Mouse (Mus musculus) layer of hippocampus, adult 9-10 months (tissue): Measurements from ENCODE around the gene Rpsa.

ENCODE experiments used
- DNase-seq: peaks from one replicate; pipeline ENCODE4 v3.0.0; 2022; ENCODE audit warnings: low spot score

Gene Rpsa

DNA sequence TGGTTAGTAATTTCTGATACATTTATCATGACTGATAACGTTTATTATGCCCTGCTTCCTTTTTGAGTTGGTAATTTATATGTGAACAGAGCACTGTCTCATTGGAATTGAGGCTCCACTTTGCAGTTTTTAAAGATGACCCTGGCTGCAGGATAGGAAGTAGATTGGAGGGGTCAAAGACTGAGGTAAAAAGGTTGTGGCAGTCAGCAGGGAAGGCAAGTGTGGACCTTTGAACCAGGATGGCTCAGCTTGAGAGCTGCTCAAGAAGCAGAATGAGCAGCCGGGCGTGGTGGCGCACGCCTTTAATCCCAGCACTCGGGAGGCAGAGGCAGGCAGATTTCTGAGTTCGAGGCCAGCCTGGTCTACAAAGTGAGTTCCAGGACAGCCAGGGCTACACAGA is 14.0 kb upstream of the Rpsa start:
- DNase-seq, result no peak

DNA sequence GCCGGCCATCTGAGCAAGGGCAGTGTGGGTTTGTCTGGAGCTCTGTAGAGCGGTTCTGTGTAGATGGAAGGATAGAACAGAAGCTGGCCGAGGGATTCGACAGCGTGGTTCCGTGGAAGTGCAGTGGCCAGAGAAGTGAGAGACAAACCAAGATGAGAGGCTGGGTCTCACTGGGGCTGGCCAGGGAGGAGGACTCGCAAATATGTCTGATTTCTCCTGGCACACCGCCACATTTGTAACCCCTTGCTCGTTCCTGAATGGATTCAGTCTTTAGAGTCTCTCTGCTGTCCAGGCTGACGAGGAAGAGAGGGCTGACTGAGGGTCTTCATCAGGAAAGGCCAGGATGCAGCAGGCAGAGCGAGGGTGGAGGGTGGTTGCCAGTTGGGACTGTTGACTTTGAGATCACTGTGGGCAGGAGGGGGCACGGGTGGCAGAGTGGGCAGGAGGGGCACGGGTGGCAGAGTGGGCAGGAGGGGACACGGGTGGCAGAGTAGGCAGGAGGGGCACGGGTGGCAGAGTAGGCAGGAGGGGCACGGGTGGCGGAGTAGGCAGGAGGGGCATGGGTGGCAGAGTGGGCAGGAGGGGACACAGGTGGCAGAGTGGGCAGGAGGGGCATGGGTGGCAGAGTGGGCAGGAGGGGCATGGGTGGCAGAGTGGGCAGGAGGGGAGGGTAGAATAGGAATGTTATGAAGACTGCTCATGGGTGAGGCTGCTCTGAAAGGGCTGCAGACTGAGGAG is 13.3 kb upstream of the Rpsa start:
- DNase-seq, result no peak

DNA sequence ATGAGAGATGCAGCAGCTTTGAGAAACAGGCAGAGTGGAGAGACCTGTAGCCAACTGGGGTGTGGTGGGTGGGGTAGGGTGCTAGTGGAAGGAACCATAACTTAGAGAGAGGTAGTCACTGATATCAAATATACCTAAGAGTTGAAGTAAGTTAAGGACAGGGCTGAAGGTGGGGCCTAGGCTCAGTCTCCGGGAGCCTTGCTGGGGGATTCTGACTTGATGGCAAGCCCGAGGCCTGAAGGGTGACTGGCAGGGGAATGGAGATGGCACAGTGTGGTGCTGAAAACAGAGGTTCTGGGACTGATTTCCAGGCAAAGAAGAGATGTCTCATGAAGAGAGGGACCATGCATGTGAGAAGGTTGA is 12.7 kb upstream of the Rpsa start:
- no peak for DNase-seq

GRCm38 (mm10) chr9:120115580-120115979 is 11.9 kb upstream of the Rpsa start:
- no peak for DNase-seq

GRCm38 (mm10) chr9:120116184-120116624 is 11.3 kb upstream of the Rpsa start:
- DNase-seq, result no peak

DNA sequence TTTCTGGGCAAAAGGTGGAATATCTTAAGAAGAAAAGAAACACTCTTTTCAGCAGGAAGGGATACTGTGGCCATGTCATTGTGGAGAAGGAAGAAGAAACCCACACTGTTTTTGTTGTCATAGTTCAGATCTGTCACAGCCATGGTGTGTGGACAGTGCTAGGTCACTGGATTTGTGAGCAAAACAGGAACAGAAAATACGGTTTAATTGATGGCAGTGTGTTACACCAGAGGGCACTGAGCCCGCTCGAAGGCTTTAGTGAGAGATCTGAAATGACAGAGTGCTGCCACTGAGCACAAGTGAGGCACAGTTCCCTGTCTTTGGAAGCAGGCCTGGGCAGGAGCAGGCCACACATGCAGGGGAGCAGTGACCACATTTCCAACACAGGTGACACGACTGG is 9.3 kb upstream of the Rpsa start:
- no peak for DNase-seq

DNA sequence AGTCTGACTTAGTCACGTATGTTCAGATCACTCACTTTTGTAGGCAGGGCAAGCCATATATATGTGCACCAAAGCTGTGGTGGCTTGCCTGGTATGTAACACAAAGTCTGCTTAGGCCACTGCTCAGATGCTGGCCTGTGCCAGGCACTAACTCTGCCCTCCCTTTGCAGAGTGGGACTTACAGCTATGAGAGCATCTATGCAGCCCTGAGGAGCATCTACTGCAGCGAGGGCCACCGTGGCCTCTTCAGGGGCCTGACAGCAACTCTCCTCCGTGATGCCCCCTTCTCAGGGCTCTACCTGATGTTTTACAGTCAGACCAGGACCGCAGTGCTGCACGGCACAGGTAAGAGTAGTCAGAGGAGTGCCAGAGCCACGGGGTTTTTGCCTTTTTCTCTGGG is 7.0 kb upstream of the Rpsa start:
- no peak for DNase-seq

DNA sequence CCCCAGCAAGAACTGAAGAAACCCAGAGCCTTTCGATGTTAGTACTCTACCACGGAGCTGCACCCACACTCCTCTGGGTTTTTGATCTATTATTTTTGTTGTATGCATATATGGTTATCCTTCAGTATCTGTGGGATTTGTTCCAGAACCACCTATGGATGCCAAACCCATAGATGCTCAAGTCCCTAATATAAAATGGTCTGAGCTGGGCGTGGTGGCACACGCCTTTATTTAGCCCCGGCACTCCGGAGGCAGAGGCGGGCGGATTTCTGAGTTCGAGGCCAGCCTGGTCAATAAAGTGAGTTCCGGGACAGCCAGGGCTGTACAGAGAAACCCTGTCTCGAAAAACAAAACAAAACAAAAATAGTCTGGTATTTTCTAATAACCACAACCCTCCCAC is 621 bp upstream of the Rpsa start:
- DNase-seq, result no peak

- DNase-seq, result no peak
These were observed 1.8 kb downstream of the Rpsa start for GRCm38 (mm10) chr9:120129276-120129675.

DNA sequence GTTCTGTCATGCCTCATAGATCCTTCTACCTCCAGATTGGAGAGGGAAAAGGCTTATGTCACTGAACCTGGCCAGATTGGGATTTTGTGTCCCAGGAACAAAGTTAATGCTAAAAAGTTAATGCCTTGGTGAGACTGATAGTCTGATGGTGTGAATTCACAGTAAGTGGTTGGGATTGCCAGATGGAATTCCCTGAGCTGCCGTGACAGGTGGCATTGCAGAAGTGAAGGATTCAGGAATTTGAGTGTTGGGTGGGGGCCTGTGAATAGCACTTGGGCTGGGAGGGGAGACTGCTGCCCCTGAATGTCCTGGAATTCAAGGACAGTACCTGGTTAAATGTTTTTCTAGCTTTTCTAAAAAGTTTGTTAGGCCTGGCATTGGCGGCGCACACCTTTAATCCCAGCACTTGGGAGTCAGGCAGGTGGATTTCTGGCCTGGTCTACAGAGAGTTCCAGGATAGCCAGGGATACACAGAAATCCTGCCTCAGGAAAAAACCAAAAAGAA is 4.3 kb downstream of the Rpsa start:
- DNase-seq, result no peak

- no peak for DNase-seq
These were observed 5.7 kb downstream of the Rpsa start for GRCm38 (mm10) chr9:120132980-120133754.

DNA sequence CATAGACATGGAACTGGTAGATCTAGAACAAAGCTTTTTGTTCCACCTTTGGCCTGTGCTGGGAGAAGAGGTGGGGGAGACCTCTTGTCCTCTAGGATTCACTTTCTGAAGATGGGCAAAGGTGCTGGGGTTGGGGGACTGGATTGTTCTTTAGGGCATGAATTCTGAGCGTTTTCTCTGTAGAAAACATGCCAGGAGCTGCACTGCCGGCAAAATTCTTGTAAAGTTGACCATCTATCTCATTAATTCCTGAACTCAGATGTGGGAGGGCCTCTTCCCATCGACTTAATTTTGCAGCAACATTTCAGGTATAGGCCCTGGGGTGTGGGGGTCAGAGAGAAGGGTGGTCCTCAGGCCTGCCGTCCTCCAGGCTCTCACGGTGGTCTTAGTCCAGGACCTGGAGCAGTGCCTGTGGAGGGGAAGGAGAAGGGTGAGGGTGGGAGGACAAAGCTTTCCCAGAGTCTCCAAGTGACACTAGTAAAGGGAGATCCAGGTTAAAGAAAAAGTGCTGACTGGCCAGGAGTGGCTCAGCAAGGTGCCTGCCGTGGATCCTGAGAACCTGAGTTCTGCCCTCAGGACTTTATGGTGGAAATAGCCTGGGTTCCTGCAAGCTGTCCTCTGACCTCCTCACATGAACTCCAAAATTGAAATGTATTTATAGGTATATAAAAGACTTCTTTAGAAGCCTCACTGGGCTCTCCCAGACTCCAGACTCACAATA is 6.4 kb downstream of the Rpsa start:
- no peak for DNase-seq

- no peak for DNase-seq
These were observed 7.2 kb downstream of the Rpsa start for GRCm38 (mm10) chr9:120134529-120135160.

- no peak for DNase-seq
These were observed 8.0 kb downstream of the Rpsa start for GRCm38 (mm10) chr9:120135454-120135853.

DNA sequence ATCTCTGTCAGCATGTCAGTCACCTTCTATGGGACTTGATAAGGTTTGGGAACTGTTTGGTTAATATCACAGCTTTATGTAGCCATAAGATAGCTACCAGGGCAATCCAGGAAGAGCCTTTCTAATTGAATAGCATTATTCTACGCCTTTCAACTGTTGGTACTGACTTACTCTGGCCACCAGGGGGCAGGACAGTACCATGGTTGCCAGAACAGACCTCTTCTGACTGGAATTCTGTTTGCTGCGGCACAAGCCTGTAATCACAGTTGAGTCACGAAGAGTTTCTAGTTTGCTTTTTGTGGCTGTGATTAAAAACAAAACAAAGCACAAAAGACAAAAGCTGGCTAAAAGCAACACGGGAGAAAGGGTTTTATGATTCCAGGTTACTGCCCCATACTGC is 13.2 kb downstream of the Rpsa start:
- peak; percentile 54 for DNase-seq

DNA sequence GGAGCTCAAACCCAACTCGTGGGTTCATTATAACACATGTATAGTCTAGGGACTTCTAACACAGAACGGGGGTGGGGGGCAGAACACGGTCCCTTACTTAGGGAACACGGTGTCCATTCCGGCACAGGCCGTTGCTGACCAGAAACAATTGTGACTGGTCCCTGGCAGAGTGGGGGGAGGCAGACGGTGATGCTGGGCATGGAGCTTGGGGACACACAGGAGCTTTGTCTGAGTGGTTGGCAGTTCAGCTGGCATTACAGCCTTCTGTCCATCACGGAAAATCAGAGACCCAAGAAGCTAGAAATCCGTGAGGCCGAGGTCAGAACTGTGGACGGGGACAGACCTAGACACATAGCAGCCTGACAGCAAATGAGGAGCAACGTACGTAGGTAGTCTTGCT is 17.0 kb downstream of the Rpsa start:
- DNase-seq, result no peak

DNA sequence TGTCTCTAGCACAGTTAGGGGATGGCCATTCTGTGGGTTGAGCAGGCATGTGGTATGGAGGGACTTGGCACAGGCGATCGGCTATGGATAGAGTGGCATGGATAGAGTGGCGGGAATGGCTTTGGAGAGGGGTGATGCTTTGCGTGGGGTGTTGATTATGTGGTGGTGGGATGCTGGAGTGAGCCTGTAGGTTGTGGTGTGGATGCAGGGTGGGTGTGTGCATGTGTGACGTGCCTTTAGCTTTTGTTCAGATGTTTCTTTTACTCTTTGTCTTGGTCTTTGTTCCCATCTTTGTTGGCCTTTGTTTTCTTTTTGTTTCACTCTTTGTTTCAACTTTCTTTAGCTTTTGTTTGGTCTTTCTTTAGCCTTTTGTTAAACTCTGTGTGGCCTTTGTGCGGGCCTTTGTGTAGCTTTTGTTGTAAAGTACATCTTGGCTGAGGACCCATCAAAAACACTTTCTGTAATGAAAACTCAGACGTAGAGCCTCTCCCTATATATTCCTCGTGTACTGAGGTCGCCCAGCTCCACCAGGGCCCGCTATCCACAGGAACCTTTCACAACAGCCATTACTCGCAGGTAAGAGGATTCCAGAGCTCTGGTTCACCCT is 21.8 kb downstream of the Rpsa start, which contains the start of gene Mobp:
TSS of gene Mobp (plus strand) at position 486 of the 607 bp plus-strand sequence.
- no peak for DNase-seq

- no peak for DNase-seq
These were observed 23.7 kb downstream of the Rpsa start for GRCm38 (mm10) chr9:120151152-120151551.

DNA sequence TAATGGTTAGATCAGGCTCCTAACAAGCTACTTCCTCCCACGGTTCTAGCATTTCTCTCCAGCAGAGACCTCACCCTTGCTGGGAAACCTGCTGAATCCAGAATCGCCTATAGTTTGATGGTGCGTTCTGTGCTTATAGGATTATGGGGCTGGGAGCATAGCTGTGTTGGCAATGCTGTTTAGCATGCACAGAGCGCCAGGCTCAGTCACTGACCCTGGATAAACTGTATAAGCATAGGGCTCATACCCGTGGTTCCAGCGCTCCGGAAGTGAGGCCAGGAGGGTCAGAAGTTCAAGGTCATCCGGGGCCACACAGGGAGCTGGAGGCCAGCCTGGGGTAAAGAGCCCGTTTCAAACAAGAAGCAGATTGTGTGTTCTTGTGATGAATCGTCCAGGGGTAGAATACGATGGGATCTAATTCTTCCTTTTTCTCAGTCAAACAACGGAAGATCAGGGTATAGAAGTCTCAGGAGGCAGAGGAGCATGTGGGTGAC is 24.5 kb downstream of the Rpsa start:
- DNase-seq, result no peak

- no peak for DNase-seq
These were observed 30.6 kb downstream of the Rpsa start for GRCm38 (mm10) chr9:120158047-120158446.

GRCm38 (mm10) chr9:120163862-120164261 is 36.4 kb downstream of the Rpsa start:
- DNase-seq, result no peak

DNA sequence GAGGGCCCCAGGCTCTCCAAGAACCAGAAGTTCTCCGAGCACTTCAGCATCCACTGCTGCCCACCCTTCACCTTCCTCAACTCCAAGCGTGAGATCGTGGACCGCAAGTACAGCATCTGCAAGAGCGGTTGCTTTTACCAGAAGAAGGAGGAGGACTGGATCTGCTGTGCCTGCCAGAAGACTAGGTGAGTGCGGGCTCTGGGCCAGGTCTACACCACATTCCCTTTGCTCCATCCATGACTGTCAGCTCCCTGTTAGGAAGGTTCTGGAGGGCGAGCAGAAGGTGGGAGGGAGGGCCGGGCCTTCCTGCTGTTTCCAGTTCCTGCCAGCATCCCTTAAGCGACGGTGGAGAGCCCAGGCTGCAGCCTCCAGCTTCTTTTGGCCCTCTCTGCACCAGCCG is 40.3 kb downstream of the Rpsa start:
- DNase-seq, result no peak
